Mouse (Mus musculus): Measurements from ENCODE around the gene Il6ra. TPM values are rescaled to one million over a fixed set of nuclear protein-coding genes. Genes with fewer than 3 reads are reported as not detected.
A peak's percentile ranks its signal among the peaks of the same experiment; 100 is the strongest.

Gene Il6ra
- total RNA-seq, 2 experiments from 2014 or later, result 3.7 to 4.4 TPM

DNA sequence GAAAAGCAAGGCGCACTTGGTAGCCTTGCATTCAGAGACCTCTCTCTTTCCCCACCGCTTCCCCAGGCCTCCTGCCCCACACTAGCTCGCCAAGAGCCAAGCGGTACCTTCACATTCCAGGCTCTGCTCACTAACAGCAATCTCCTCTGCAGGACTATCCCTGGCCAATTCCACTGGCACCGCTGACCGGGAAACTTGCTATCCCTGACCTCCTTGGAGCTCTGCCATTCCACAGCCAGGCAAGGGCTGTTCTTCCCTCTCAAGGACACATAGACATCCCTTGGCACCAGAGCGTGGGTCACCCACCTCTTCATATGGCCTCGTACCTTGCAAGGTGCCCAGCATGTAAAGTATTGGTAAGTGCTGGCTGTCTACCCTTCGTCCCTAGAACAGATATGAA, 29.9 kb upstream of the Il6ra start:
- TF ChIP-seq CTCF (IDR thresholded peaks at IDR 0.05), result no peak
- H3K27ac ChIP-seq, result no peak overlapping the region
- no peak for DNase-seq (ENCODE audit: extremely low spot score in 1 of 2, low spot score in 2 of 2)
- intact Hi-C loops (cut with DNase I), result no loop called here
- no peak overlapping the region for H3K4me3 ChIP-seq

GRCm38 (mm10) chr3:89936495-89936894, 23.5 kb upstream of the Il6ra start:
- TF ChIP-seq CTCF (IDR thresholded peaks at IDR 0.05), result no peak
- Histone ChIP-seq H3K4me3 (no peak overlapping the region), H3K27ac (no peak overlapping the region)
- DNase-seq (ENCODE audit: extremely low spot score in 1 of 2, low spot score in 2 of 2), result no peak
- intact Hi-C loops (cut with DNase I), result no loop called here

DNA sequence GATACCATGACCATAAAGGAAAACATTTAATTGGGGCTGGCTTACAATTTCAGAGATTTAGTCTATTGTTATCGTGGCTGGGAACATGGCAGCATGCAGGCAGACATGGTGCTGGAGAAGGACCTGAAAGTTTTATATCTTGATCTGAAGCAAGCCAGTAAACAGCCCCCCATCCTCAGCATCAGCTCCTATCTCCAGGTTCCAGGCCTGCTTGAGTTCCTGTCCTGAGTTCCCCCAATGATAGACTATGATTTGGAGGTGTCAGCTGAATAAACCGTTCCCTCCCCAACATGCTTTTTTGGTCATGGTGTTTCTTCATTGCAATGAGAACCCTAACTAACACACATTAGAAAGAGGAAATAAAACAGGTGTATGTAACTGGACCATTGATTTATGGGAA, 19.9 kb upstream of the Il6ra start:
- TF ChIP-seq CTCF (IDR thresholded peaks at IDR 0.05), result no peak
- no peak overlapping the region for H3K4me3 ChIP-seq
- intact Hi-C loops (cut with DNase I), result no loop called here
- H3K27ac ChIP-seq, result no peak overlapping the region
- no peak for DNase-seq (ENCODE audit: extremely low spot score in 1 of 2, low spot score in 2 of 2)

DNA sequence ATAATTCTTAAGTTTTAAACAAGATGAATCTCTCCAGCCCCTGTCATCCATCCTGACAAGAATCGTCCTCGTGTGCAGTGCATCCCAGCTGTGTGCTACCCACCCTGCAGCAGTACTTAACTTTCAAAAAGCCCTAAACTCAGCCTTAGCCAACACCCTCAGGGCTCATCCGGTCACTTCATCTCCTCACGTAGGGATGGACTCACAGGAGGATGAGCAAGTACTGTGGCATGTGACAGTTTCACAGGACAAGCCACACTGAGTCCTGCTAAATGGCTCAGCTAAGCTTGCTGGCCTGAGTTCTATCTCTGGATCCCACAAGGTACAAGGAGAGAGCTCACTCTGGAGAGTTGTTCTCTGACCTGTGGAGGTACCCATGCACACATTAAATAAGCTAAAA, 16.0 kb upstream of the Il6ra start:
- TF ChIP-seq CTCF (IDR thresholded peaks at IDR 0.05), result no peak
- no peak overlapping the region for H3K27ac ChIP-seq
- DNase-seq (ENCODE audit: extremely low spot score in 1 of 2, low spot score in 2 of 2), result no peak
- intact Hi-C loops (cut with DNase I), result no loop called here
- no peak overlapping the region for H3K4me3 ChIP-seq

DNA sequence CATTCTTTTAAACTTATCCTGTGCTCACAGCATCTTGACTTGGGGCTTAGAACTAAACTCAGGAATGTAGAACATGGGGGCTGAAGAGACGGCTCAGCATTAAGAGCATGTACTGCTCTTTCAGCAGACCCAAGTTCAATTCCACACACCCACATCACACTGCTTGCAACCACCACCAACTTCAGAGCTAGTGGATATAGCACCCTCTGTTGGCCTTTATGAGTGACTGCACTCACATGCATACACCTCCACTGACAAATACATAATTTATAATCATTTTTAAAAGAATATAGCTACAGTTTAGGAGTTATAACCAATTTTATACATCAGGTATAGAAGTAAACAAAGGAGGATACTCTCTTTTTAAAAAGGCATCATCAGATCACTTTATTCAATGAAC, 13.4 kb upstream of the Il6ra start:
- peak; percentile 27 for TF ChIP-seq CTCF (IDR thresholded peaks at IDR 0.05)
- H3K4me3 ChIP-seq, result no peak overlapping the region
- no peak for DNase-seq (ENCODE audit: extremely low spot score in 1 of 2, low spot score in 2 of 2)
- intact Hi-C loops (cut with DNase I), result no loop called here
- no peak overlapping the region for H3K27ac ChIP-seq

DNA sequence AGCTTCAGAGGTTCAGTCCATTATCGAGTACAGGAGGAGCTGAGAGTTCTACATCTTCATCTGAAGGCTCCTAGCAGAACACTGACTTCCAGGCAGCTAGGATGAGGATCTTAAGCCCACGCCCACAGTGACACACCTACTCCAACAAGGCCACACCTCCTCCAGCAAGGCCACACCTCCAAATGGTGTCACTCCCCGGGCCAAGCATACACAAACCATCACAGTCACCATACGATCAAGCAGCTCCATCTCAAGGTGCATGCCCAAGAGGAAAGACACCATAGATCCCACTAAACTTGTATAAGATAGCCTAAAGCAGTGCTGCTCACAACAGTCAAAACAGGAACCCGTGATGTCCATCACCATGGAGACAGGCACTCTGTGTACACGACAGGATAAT, 7.7 kb upstream of the Il6ra start:
- no peak overlapping the region for H3K27ac ChIP-seq
- H3K4me3 ChIP-seq, result no peak overlapping the region
- TF ChIP-seq CTCF (IDR thresholded peaks at IDR 0.05), result no peak
- no peak for DNase-seq (ENCODE audit: extremely low spot score in 1 of 2, low spot score in 2 of 2)
- intact Hi-C loops (cut with DNase I), result no loop called here

- no peak for TF ChIP-seq CTCF (IDR thresholded peaks at IDR 0.05)
- intact Hi-C loops (cut with DNase I), result no loop called here
- Histone ChIP-seq H3K27ac (no peak overlapping the region), H3K4me3 (no peak overlapping the region)
- no peak for DNase-seq (ENCODE audit: extremely low spot score in 1 of 2, low spot score in 2 of 2)
These were observed 4.4 kb upstream of the Il6ra start for GRCm38 (mm10) chr3:89917408-89917807.

GRCm38 (mm10) chr3:89916622-89917021, 3.6 kb upstream of the Il6ra start:
- H3K4me3 ChIP-seq, result no peak overlapping the region
- DNase-seq (ENCODE audit: extremely low spot score in 1 of 2, low spot score in 2 of 2), result no peak
- intact Hi-C loops (cut with DNase I), result no loop called here
- no peak for TF ChIP-seq CTCF (IDR thresholded peaks at IDR 0.05)
- H3K27ac ChIP-seq, result no peak overlapping the region

DNA sequence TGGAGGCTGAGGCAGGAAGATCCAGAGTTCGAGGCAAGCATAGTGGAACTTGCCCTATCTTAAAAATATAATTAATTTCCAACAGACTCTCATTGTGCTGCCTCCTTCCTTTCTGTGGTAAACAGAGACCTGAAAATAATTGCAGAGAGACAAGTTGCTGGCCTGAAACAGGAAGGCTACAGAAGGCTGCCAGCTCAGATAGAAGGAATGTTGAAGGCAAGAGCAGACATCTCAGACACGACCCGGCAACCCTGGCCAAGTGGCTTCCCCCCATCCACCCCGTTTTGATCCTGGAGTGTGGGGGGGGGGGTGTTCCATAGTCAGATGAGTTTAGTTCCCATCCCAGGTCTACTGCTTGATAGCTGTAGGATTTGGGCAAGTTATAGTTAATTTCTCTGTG, 1.7 kb upstream of the Il6ra start:
- no peak overlapping the region for H3K27ac ChIP-seq

GRCm38 (mm10) chr3:89912108-89912542, 871 bp downstream of the Il6ra start:
- DNase-seq (ENCODE audit: extremely low spot score in 1 of 2, low spot score in 2 of 2), result no peak
- Histone ChIP-seq H3K27ac (no peak overlapping the region; the same call in 1 of the 2 replicates), H3K4me3 (peak overlapping the region; percentile 57)
- intact Hi-C loops (cut with DNase I), result no loop called here
- no peak for TF ChIP-seq CTCF (IDR thresholded peaks at IDR 0.05)

More for the DNA sequence above, 1.7 kb upstream of the Il6ra start:
- no peak for DNase-seq (ENCODE audit: extremely low spot score in 1 of 2, low spot score in 2 of 2)
- H3K4me3 ChIP-seq, result no peak overlapping the region
- no peak for TF ChIP-seq CTCF (IDR thresholded peaks at IDR 0.05)
- intact Hi-C loops (cut with DNase I), result no loop called here

GRCm38 (mm10) chr3:89911207-89911606, 1.8 kb downstream of the Il6ra start:
- TF ChIP-seq CTCF (IDR thresholded peaks at IDR 0.05), result no peak
- Histone ChIP-seq H3K27ac (no peak overlapping the region), H3K4me3 (no peak overlapping the region)
- intact Hi-C loops (cut with DNase I), result no loop called here
- peak in 1 of 2 experiments; percentile 14 for DNase-seq (ENCODE audit: extremely low spot score in 1 of 2, low spot score in 2 of 2)

DNA sequence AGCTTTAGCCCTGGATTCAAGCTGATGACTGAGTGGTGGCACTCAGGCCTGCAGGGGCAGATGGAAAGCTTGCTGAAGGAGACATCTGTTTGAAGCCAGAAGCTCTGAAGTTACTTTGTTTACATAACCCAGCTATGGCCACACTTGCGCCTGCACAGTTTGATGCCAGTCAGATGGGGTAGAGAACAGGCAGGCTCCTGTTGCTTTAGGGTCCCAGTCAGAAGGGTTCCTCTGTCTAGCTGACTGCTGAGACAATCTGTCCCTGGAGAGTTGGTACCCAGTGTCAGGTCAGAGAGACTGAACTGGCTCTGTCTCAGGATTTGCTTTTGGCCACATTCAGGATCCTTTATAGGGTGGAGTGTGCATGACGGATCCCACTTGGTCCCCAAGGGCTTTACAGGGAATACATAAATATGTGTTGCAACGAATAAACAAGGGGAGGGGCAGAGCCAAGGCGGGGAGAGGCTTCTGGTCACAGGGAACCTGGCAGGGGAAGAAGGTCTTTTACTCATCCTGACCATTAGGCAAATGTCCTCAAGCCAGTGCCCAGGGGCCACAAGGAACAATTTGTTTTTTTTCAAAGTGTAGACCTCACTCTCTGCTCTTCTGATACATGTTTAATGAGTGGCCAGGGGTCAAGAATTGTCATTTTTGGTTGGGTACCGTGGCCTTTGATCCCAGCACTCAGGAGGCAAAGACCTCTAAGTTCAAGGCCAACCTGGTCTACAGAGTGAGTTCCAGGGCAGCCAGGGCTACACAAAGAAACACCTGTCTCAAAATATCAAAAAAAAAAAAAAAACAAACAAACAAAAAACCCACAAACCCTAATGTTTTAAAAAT, 3.1 kb downstream of the Il6ra start:
- Histone ChIP-seq H3K27ac (no peak overlapping the region), H3K4me3 (no peak overlapping the region)
- no peak for TF ChIP-seq CTCF (IDR thresholded peaks at IDR 0.05)
- DNase-seq (ENCODE audit: extremely low spot score in 1 of 2, low spot score in 2 of 2), result no peak
- intact Hi-C loops (cut with DNase I), result no loop called here

GRCm38 (mm10) chr3:89908836-89909235, 4.2 kb downstream of the Il6ra start:
- no peak overlapping the region for H3K4me3 ChIP-seq
- TF ChIP-seq CTCF (IDR thresholded peaks at IDR 0.05), result no peak
- intact Hi-C loops (cut with DNase I), result no loop called here
- DNase-seq (ENCODE audit: extremely low spot score in 1 of 2, low spot score in 2 of 2), result no peak
- no peak overlapping the region for H3K27ac ChIP-seq

Data from left cerebral cortex, adult 2 months (tissue).